Mouse (Mus musculus) spleen, postnatal 10 days (tissue): ENCODE results near the gene Cerk.
"Not testable (repeated sequence)": the region's sequence is repeated elsewhere in the genome, so short reads cannot be mapped to it uniquely, and the experiment has no call there.

Experiments
- DNase-seq, 2 experiments: peaks; one replicate each; pipeline ENCODE4 v3.0.0; 2021 to 2022; ENCODE audit warnings: low spot score in 2 of 2

Cerk gene

DNA sequence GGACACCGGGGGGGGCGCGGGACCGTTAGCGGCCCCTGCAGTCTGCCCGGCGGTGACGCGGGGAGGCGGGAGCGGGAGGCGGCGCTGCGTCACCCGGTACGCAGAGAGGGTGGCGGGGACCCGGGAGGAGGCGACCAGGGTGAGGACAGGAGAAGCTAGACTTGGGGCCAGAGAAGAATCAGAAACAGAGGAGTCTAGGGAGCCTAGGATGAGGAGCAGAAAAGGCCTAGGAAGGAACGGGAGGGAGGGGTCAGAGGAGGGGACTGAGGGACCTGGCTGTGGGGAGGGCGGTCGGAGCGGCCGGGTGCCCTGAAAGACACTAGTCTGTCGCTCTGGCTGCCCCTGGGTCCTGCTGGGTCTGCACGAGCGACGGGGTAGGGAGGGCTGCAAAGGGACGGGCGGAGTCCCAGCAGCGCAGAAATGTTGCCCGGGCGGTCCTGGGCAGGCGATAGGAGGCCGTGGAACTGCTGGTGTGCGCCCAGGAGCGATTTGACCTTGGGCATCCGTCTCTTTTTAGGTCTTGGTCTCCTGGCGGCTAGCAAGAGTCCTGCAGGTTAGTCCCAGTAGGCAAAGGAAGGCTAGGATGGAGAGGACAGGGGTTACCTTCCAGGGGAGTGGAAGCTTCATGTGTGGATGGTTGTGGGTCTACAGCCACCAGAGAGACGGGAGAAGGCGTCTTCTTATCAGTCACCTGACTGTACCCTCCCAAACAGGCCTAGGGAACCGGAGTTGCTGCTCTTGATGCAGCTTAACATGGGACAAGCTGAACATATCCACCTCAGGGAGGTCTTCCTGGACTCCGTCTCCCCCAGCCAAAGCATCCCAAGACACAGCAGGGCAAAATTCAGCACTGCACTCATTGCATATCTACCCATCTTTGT lies at the start of gene Cerk:
TSS of gene Cerk (minus strand) at position 453 of the 881 bp plus-strand sequence.
- DNase-seq, result peak; percentile 62 to 73

DNA sequence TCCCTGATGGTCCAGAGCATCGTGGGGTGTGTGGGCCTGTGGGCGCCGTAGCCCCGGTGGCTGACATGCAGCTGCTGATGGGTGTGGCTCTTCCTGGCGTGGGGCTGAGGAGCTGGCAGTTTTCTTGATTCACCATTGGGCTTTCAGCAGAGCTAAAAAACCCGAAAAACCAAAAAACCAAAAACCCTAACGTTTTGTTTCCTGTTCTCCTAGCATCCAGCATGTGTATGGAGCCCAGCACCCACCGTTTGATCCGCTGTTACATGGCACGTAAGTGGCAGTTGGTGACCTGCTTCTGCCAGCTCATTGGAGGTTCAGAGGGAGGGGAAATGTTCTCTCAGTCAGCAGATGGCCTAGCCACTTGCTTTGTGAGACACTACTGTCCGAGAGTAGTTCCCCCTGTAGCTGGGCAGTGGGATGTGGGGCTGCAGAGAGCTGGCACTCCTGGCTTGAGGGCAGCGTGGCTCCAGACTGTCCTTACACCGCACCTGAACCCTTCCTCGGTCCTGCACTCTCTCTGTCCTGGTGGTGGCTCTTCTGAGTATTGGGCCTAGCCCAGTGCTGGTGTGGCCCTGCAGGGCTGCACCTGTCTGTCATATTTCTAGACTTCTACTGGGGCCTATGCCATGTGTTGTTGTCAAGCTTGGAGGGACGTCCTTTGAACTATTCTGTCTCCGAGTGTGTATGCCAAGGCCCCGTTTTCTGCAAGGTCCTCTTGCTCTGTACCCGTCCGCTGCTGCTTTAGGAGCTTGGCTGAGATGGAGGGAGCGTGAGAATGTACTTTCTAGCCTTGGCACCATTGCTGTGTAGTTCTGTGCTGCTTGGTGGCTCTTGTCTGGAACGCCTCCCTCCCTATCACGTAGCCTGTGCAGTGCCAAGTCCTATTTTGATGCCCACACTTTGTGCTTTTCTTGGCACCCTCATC lies 48.8 kb upstream of the Cerk start:
- DNase-seq, result no peak

DNA sequence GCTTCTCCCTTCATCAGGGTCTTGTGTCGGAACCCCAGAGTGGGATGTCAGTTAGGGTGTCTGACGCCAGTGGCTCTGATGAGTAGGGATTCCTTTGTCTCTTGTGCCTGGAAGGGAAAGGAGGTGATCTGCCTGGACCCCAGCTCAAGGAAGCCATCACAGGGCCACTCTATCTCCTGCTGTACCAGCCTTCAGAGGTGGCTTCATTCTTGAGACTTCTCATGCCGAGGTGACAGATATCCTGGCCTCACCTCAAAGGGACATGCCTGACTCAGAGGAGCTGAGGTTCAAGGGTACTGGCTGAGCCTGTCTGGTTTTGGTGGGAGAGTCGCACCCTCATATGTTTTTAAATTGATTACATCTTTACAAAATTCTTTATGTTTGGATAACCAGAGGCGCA lies 48.1 kb upstream of the Cerk start:
- no peak for DNase-seq

DNA sequence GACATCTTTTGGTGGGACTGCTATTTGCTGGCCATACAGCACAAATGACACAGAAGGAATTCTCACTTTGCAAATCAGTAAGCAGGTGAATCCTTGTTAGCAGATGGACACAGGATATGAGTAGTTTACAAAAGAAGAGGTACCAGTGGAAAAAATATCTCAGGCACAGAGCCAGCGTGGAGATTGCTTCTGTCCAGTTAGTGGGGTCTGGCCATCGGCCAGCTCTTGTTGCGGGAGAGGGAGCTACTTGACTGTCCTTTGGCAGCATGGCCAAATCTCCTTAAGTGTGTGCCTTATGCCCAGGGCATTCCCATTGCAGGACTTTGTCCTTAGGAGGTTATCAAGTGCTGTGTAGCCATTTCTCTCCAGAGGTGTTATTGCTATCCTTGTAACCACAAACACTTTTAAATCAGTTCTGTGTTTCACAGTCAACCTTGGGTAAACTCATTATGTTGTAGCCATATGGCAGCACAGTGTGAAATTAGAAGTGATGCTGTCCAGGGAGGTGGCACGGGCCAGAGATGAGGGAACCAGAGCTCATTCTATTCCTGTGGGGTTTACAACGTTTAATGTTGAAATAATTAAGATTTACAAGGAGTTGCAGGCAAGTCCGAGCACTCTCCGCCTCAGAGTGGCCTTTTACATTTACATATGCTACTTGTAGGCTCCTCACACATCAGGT lies 46.0 kb upstream of the Cerk start:
- DNase-seq, result no peak

DNA sequence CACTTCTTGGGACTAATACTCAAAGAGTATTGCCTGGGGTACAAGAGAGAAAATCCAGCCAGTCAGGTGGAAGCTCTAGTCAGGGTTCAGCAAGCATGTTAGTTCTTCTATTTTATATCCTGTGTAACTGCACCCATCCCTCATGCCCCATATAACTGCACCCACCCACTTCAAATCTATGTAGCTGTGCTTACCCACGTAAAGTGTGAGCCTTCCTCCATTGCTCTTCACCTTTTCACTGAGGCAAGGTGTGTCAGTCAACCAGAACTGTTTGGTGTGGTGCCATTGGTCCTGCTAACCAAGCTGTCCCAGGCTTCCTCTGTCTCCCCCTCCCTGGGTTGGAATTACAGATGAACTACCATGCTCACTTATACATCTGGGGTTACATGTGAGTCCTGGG lies 45.2 kb upstream of the Cerk start:
- DNase-seq, result no peak

DNA sequence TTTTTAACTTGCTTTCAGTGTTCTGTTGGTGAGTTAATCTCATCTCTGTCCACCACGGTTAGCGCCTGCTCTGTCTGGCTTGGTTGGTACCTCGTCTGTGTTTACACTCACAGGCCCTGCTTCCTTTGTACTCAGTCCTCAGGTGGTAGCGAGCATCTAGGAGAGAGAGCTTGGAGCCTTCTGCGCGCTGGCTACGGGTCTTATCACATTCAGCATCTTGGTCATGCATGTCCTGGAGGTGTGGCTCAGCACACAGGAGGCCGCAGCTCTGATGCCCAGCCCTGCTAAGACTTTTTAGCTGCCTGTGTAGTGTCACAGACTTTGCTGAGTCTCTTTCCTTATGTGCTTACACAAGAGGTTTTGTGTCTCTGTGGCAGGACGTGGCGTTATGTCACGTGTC lies 43.7 kb upstream of the Cerk start:
- DNase-seq, result no peak

DNA sequence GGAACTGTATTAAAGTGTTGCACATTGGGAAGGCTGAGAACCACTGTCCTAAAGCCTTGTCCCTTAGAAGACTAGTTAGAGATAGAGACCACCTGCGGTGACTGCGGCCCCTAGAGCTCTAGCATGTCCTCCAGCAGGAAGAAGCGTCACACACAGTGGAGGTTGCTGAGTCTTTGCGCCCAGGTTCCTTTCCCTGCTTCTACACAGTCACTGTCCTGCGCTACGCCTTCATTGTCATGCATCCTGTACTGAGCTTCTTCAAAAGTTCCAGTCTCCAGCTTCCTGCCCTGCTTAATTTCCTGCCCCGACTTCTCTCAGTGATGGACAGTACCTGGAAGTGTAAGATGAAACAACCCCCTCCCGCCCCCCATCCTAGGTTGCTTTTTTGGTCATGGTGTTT lies 43.1 kb upstream of the Cerk start:
- DNase-seq, result no peak

DNA sequence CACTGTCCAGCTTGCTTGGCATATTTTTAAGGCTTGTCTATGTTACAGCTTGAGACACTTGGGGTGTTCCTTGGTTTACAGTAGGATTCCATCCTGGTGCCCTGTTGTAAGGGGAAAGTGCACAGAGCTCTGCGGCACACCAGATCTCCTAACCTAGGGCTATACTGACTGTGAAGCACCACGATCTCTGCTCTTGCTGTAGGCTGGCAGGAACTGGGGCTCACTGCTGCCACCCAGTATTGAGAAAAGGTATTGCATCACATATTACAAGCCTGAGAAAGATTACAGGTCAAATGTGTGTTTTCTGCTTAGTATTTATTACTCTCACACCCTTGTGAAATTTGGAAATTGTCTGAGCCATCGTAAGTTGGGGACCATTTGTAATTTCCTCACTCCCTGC lies 42.2 kb upstream of the Cerk start:
- peak in 1 of 2 experiments; percentile 57 for DNase-seq

DNA sequence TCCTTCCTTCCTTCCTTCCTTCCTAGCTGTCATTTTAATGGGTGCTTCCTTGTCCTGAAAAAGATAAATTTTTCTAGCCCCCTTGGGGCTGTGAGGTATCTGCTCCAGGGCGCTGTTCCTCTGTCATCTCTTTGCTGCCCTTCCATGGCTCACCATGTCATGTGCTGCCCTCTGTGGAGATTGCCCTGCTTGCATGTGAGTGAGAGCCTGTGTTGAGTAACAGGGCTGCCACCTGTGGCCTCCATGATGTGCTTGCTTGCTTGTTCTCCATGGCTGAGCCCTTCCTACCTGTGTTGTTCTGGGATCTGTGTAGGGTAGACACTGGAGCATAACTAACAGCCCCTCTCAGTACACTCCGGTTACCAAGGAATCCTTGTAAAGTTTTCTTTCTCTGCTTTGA lies 41.0 kb upstream of the Cerk start:
- no peak for DNase-seq

DNA sequence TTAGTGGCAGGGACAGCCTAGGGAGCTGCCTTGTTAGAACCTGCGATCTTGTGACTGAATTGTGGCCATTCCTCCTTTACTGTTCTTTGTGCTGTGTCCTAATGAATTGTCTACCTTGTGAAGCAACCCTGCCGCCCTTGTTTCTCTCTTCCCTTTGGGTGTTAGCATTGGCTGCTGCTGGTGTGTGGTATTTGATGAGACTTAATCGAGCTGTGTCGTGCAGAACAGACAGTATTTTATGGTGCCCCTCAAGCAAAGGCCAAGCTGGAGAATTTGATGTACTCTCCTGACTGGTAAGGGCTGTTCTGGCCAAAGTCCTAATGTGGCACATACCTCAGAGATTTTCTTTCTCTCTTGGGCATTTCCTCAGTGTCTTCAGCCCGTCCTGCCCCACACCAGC lies 40.3 kb upstream of the Cerk start:
- DNase-seq, result no peak

DNA sequence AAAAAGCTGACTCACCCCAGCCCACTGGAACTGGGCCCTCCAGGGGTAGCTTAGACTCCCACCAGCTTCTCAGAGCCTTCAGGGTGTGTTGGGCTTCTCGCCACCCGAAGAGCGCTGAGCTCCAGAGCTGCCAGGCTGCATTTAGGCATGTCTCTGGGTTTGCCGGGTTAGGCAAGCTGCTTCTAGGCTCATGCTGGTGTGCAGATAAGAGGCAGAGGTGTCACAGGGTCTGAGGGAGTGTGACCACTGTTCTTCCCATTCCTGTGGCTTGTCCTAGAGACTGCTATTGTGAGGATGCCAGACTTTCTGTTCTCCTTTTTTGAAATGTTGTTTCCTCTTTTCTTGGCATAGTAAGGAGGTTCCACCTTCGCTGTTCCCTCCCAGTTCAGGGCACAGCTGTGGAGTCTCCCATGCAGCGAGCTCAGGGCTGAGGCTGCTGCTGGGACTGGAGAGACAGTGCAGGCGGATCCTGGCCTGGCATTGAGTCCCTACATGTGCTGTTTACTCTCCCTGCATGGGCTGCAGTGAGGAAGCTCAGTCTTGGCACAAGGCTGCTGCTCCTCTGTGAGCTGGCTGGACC lies 39.1 kb upstream of the Cerk start:
- DNase-seq, result no peak

DNA sequence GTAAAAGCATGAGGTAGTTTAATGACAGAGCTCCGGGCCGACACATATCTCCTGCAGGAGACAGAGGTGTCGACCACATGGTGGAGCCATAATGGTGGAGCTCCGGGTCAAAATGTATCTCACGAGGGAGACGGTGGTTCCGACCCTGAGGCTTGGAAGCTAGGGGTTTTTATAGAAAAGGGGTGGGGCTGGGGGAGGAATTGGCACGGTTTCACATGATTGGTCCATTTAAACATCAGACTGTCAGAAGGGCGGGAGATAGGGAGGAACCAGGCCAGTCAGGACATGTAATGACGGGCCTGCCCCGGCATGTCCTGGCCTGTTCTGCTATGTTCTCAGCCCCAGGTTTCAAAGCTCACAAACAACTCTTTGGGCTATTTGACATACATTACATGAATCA lies 36.0 kb upstream of the Cerk start:
- not testable (repeated sequence) for DNase-seq

DNA sequence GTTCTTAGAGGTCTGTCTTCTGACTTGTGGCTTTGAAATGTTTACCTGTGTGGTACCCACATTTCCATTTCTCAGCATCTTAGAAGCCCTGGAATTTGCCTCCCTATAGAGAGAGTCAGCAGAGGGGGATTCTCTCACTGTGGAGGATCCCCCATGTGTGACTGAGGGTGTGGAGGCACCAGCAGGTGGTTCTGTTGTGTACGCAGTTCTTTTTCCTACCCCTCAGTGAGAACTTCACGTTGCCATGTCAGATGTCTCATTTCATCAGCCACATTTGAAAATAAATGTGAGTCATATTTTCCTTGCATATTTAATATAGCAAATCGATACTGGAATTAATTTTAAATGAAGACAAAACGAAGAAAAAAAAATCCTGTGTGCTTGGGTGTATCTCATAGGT lies 35.4 kb upstream of the Cerk start:
- no peak for DNase-seq

DNA sequence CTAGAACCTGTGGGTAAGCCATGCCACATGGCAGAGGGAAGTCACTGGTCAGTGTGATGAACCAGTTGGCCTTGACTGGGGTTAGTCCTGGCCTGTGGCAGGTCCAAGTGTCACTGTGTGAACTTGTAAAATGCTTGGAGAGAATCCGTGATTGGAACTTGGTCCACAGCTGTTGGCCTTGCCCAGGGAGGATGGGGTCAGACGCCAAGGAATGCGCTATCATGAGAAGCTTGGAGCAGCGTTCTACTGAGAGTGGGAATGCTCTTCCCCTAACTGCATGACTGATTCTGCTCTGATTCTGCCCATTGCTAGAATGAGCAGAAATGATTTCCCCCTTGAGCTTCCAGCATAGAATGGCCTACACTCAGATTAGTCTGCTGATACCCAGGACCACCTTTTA lies 34.8 kb upstream of the Cerk start:
- no peak for DNase-seq

DNA sequence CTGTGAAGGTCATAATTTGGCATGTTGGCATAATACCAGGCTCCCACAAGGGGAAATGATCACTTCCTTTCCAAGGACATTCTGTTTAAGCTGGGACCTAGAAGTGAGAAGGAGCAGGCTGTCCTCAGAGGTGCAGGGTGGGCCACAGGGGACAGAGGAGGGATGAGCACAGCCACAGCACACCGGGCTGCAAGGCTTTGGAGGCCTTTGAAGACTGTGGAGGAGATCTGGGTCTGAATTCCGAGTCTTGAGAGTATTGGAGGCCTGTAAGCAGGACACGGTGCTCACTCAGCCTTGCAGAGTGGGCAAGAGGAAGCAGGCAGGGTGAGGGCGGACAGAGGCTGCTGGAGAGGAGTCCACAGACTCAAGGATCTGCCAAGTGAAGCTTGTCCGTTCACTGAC lies 34.3 kb upstream of the Cerk start:
- no peak for DNase-seq

DNA sequence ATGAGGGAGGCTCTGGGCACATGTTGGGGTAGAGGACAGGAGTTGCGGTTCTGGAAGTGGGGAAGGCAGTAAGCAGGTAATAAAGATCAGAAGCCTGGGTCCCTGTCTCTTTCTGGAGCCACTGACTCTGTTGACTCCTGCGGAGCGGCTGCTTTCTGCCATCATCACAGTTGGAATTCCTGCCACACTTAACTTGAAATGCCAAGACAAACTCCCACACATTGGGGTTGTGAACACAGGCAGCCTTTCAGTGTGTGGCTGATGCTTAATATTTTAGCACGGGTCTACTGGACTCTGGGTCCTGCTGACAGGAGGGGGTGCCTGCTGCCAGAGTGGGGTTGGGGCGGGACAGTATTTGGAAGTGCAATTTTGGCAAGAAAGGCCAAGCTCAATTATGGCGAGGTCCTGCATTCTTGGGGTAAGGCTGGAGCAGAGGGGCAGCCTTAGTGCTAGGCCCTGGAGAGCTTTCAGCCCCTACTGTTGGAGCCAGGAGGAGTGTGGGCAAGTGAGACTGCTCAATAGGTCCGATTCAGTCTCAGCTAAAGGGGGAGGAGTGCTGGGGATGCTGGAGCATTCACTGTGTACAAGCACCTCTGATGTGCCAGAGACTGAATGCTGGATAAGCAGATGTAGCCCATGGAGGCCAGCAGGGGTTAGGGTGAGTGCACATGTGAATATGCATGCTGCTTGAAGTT lies 33.7 kb upstream of the Cerk start:
- no peak for DNase-seq

DNA sequence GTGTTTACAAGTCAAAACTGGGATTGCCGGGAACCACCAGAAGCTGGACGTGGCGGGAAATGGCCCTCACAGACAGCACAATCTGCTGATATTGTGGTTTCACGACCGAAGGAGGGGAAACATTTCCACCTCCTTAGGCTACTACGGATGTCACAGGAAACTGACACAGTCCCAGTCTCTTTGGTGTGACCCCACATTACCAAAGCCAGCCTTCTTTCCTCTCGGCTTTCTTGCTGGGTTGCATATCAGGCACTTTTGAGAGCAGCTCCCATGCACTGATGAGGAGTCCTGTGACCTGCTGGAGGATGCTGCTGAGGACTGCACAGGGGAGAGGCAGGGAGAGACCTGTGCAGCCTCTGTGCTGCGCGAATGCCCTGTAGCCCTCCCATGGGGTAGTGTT lies 30.7 kb upstream of the Cerk start:
- DNase-seq, result not testable (repeated sequence)

DNA sequence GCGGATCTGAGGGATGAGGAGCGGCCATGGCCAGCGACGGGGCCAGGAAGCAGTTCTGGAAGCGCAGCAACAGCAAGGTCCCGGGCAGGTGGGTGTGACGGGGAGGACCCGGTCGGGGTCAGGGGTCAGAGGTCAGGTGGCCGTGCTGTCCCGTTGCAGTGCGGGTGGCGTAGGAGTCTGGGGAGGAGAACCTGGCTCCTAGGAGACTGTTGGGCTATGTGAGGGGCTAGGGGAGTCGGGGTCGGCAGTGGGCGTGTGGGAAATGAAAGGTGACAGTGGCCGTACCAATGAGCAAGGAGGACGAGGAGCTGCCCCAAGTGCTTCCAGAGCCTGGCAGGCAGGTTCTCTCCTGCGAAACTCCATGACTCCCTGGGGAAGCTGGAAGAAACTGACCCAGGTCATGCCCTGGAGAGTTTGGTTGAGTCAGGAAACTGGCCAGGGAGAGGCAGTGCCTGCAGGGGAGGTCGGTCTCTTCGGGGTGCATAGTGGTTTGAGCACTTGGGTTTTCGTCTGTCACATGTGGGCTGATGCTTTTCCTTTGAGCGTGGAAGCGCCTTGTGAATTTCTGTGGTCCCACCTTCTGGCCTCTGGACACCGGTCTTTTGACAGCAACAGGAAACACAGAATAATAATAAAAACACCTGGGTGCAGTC lies 28.7 kb upstream of the Cerk start:
- no peak for DNase-seq

DNA sequence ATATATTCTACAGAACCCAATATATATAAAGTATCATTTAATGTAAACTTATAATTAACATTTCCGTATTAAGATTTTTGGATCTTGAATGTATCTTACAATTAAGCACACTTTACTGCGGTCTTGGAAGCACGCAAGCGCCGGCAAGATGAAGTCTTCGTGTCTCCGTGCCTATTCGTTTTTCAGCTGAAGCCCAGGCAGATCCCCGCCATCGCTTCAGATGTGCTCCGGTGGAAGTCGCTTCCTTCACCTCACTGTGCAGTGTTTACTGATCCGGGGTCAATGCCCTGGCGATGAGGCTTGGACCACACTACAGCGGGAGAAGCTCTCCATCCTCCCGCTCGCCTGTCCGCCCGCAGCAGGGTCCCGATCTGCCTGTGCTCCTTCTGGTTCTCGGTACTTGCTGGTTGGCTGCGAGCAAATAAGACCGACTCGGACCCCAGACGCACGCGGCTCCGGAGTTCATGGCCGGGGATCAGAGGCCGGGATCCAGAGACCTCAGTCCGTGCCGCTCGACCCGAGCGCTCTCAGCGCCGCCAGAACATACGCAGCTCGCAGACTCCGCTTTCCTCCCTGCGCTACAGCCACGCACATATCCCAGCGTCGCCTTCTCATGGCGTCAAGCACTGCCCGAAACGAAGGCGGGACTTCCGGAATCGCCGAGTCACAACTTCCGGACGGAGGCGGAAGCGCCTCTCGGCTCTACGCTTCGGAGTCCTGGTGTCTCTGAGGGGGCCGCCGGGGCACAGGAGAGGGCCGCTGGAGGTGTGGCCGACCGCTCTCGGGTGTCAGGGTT lies 28.0 kb upstream of the Cerk start, which contains the start of gene Tbc1d22a:
TSS of gene Tbc1d22a (plus strand) at position 707 of the 796 bp plus-strand sequence.
- DNase-seq, result peak; percentile 87 to 95

DNA sequence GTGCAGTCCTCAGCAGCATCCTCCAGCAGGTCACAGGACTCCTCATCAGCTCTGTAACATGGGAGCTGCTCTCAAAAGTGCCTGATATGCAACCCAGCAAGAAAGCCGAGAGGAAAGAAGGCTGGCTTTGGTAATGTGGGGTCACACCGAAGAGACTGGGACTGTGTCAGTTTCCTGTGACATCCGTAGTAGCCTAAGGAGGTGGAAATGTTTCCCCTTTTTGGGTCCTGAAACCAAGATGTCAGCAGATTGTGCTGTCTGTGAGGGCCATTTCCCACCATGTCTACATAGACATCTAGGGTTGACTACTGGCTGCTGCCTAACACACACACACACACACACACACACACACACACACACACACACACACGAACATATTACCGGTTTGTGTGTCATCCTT lies 26.3 kb upstream of the Cerk start:
- not testable (repeated sequence) for DNase-seq
